Mouse (Mus musculus): Measurements from ENCODE around the gene Srgap1.

The Srgap1 gene

DNA sequence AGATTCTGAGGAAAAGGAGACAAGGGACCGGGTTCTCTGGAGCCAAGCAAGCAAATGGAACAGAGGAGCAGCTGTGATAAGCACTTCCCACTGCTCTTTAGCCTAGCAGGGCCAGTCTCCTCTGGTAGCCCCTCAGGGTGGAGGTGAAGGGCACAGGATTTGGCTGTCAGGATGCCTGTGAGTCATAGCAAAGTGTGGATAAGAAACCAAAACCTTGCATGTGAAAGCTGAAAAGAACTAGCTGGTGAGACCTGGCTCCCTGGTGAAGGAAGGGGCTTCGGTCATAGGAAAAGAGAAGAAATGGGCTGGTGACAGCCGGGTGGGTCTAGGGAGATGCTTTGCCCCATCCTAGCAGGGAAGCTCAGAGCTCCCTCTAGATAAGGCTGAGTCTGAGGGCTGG lies 30.5 kb downstream of the Srgap1 start:
- 94% methylated on average over 3 of the region's 3 CpGs for WGBS

DNA sequence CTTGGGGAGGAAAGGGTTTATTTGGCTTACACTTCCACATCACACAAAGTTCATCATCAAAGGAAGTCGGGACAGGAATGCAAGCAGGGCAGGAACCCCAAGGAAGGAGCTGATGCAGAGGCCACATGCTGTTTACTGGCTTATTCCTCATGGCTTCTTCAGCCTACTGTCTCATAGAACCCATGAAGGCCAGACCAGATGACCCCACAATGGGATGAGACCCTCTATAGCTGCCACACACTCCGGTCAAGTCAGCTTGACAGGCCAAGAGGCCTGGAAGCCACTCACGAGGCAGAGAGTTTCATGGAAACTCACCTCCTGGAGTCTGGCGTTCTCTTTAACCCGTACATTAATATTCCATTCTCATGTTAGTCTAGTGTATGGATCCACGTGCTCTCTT lies 34.8 kb downstream of the Srgap1 start:
- WGBS: 87% methylated on average over 6 of the region's 6 CpGs

DNA sequence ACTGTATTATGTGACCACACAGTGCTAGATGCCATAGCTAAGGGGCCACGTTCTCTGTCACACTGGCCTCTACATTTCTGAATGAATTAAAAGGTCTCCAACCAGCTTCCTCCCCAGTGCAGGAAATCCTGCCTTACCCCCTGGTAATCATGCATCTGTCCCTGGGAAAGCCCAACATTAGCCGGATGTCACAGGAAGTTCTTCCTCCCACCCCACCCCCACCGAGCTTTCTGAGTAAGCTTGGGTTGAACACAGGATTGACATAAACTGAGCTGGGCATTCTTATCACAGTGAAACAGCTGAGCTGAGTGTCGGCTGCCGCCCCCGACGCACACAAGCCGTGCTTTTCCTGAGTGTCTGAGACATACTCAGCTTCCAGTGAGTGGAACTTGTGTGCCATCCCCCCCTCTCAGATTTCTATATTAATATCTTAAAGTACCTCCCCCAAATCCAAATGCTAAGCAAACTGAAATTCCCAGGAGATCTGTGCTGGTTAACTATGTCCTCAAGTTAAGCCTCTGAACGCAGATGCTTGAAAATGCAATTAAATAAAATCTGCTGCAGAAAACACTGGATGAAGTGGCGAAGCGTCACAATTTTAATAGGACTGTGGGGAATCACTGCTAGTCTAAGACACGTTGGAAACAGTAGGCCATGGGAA lies 38.3 kb downstream of the Srgap1 start:
- WGBS: 31% methylated on average over 12 of the region's 12 CpGs

DNA sequence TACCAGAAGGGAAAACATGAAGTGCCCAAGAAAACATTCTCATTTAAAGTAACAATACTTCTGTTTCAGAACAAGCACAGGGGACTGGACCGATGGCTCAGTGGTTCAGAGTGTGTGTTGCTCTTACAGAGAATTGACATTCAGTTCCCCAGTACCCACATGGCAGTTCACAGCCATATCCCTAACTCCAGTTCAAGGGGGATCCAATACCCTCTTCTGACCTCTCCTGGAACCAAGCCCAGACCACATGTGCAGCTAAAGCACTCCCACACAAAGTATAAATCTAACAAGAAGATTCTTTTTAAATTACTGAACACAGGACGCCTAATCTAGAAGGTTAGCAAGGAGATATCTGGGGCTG lies 38.8 kb downstream of the Srgap1 start:
- 47% methylated on average over 2 of the region's 2 CpGs for WGBS

DNA sequence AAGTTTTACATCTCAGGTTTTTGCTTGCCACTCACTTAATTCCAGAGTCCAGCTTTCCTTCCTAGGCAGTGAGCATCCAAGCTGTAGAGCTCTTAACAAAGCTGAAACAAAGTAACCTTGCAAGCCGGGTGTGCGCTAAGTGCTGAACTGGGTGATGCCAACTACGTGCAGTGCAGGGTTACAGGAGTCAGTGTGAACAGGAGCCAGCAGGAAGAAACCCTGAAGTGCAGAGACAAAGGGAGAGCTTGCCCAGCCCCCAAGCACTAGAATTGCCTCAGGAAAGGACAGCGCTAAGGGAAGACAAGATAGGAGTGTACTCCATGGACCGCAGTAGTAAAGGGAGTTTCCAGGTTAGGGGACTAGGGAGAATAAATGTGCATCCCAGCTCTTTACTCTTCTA lies 40.5 kb downstream of the Srgap1 start:
- 60% methylated on average over 5 of the region's 5 CpGs for WGBS

DNA sequence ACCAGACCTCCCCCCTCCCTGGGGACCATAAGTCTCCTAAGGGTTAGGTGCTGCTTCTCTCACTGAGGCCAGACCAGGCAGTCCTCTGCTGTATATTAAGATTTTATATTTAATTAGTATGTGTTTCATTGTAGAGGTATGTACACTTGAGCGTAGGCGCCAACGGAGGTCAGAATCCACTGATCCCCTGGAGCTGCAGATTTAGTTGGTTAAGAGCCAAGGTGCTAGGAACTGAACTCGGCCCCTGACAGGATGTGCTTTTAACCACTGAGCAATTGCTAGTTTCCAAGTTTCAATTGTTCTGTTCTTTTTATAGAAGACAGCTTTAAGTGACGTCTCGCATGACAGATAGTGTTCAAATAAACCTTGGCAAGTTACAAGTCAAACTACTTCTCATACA lies 41.0 kb downstream of the Srgap1 start:
- WGBS: 70% methylated on average over 6 of the region's 6 CpGs

DNA sequence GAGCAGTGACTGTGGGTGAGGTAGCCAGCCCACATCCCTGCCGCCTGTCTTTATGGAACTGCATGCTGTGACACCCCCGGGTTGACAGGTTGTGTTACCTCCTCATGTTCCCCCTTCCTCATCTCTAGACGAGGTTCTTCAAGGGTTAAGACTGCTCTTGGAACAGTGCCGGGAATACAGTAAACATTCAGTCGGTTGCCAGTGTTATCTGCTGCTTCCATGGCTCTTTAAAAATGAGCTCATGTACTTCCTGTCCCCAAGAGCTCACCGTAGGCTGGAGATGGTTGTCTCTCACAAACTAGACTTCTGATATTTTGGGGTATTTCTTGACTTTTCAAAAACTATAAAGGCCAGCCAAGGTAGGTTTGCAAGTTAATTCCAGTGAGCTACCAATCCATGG lies 41.6 kb downstream of the Srgap1 start:
- 39% methylated on average over 6 of the region's 6 CpGs for WGBS

DNA sequence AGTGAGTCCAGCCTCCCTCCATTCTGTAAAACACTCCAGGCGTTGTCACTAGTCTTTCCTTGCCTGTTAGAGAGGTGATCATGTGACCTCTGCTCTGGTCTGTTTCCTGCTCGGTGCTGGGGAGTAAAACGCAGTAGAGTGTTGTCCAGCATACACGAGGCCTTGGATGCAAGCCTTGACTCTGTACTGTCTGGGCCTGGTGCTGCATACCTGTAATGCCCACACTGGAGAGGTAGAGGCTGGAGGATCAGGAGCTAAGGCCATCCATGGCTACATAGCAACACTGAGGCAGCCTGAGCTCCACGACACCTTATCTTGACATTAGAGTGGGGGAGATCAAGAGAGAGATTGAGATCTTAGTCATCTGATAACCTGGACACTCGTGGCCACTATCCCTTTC lies 44.2 kb downstream of the Srgap1 start:
- 79% methylated on average over 6 of the region's 6 CpGs for WGBS

DNA sequence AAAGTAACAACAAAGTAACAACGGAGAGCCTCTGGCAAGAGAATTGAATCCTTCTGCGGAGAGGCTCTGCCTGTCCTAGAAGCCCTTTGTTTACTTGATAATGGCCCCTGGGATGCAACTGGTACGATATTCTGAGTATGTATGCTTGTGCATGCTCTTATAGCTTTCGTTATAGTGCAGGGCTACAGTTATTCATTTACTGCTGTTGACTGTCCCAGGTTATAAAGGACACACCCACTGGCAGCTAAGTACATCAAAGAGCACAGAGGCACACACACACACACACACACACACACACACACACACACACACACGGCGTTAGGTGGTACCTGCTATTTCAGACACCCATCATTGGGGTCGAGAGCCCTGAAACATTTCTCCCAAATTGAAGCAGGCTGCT lies 48.3 kb downstream of the Srgap1 start:
- WGBS: 71% methylated on average over 7 of the region's 7 CpGs

DNA sequence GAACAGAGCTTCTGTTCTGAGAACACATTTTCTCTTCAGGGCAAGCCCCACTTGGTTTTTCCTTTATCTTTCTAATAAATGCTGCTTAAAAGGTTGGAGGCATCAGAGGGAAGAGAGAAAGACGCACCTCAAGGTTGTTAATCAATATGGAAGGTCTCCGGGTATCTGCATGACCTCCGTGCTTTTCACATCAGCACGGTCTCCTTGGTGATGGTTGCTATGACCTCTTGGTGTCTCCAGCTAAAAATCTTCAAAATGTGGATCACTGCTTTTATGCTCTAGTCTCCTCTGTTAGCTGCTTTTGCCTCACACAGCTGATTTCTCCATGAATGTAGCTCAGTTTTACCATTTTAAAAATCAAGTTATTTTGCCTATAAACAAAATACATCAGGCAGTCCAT lies 50.6 kb downstream of the Srgap1 start:
- 68% methylated on average over 4 of the region's 4 CpGs for WGBS

DNA sequence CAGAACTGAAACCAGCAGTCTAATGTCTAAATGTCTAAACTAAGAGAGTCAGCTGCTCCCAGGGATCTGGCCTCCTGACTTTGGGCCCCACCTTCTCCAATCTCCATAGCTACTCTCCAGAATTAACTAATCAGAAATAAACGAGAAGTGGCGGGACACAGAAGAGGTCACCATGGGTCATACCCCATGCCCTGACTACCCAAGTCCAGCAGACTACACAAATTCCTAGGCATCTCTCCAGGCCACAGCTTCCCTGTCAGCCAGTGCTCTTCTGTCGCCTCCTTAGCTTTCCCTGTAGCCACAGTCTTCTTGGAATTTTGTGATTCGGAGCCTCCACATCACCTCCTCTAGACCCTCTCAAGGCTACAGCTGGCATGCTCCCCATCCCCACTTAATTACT lies 51.7 kb downstream of the Srgap1 start:
- 68% methylated on average over 4 of the region's 4 CpGs for WGBS

DNA sequence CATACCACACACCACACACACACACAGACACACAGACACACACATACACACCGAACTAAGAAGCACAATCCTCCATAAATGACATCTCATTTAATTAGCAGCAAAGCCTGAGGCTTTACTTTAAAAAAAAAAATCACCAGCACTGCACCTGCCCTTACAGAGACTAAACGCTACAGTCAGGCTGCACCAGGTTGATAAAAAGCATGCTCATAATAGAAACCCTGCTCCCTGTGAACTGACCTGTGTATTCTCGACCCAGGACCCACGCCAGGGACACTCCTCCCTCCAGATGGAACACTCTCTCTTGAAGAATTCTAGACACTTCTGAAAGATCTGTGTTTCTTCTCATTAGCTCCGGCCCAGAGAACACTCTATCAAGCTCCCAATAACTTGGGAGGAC lies 52.5 kb downstream of the Srgap1 start:
- 69% methylated on average over 5 of the region's 5 CpGs for WGBS

DNA sequence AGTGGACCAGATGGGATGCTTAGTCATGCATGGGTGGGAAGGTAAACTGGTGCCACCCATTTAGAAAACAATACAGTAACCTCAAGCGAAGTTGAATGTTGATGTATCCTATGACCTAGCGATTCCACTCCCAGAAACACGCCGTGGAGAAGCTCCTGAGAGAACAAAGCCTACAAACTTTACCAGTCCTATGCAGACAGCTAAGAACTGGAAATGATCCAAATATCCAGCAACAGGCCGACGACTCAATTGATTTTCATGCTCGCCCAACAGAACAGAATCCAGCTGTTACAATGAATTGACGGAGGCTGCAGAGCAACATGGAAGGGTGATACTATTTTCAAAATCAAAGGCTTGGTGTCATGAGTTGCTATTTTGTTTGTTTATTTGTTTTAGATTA lies 54.5 kb downstream of the Srgap1 start:
- WGBS: 60% methylated on average over 8 of the region's 8 CpGs

DNA sequence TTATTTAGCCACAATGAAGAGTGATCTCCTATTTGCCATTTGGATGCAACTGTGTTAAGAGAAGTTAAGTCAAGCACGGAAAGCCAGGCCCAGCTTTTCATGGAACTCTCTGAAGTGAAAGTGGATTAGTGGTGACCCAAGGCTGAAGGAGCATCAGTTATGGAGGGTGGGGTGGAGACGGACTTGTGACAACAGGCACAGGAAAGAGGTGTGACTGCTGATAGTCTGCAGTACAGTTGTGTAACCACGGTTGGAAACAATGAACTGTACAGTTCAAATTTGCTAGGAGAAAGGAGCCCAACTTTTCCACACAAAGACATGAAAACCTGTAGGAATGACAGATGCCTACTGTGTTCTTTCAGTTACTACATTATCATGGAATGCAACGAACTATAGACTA lies 60.1 kb downstream of the Srgap1 start:
- 80% methylated on average over 4 of the region's 4 CpGs for WGBS

DNA sequence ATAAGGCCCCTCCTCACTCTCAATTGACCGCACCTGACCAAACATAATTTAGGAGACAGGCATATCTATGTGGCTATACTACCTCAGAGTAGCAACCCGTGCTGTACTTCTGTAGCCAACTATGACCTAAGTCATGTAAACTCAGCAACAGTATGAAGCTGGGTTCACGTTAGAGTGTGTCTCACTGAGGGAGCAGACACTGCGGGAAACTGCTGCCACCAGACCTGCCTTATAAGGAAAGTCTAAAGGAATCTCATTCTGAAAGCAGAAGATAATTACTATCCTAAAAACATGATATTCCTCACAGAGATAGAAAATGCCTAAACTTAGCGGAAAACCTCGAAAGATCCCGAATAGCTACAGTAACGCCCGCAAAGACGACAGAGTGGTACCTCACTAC lies 62.2 kb downstream of the Srgap1 start:
- WGBS: 63% methylated on average over 10 of the region's 10 CpGs

DNA sequence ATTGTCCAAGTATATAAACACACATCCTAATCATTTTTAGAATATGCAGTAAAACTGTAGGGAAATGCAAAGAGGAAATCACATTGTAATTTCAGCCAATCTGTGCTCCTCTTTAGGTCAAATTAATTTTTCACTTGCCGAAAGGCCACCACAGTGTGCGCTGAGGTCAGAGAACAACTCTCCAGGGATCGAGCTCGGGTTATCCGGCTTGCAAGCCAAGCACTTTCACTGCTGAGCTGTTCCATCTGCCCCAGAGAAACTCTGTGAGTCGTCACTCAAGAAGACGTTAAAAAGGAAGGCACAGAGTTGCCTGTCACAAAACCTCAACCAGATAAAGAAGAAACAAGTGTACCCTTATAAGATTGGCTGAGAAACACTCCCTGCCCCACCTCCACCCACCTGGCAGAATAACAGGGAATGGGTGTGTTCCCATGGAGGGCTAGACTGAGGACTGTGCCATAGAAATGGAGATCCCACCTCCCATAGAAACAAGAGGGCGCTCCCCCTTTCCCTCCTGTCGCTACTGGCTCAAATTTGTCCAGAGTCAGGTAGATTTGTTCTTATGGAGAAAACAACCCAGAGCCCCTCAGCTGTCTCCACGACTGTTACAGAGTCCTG lies 63.0 kb downstream of the Srgap1 start:
- WGBS: 81% methylated on average over 10 of the region's 10 CpGs

DNA sequence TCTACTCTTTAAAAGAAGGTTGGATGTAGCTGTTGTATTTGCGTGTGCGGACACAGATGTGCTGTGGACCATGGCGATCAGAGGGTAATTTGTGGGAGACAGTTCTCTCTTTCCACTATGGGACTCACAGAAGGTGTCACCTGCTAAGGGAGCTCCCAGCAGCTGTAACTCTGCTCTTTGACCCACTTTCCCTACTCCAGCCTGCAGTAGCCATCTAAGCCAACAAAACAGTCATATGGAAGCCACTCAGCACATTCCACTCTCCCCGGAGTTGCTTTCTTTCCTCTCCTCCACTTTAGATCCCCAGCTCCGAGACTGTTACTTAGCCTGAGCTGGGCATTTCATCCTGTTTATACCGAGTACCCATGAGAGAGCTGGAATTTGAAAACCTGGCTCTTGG lies 71.8 kb downstream of the Srgap1 start:
- 81% methylated on average over 6 of the region's 6 CpGs for WGBS

DNA sequence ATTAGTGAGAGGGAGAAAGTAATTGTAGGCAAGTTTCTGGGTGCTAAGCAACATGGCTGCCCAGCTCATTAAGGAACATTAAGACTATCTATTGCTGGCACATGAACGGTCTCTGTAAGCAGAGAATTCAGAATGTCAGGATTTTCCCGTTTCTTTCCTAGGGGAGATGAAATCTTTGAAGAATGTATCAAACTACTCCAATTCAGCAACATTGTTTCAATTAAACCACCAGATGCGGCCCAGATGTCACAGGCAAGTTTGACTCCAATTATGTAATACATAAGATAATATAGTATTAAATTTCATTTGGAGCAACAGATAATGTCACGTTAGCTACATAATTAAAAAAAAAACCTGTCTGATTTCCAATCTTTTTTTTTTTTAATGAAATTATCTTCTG lies 72.5 kb downstream of the Srgap1 start:
- WGBS: 87% methylated on average over 4 of the region's 4 CpGs

DNA sequence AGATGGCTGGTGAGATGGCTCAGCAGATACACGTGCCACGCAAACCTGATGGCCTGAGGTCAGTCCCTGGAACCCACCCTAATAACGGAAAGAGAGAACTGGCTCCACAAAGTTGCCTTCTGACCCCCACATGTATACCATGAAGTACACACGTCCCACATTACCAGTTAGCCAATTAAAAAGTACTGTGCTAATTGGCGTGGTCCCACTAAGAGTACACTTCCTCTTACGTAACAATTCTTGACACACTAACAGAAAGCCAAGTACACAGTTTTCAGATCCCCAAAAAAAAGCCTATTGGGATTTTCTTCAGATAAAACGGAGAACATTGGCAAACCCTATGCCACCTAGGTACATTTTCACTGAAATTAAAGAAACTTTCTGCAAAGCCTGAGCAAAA lies 73.8 kb downstream of the Srgap1 start:
- 93% methylated on average over 7 of the region's 7 CpGs for WGBS

DNA sequence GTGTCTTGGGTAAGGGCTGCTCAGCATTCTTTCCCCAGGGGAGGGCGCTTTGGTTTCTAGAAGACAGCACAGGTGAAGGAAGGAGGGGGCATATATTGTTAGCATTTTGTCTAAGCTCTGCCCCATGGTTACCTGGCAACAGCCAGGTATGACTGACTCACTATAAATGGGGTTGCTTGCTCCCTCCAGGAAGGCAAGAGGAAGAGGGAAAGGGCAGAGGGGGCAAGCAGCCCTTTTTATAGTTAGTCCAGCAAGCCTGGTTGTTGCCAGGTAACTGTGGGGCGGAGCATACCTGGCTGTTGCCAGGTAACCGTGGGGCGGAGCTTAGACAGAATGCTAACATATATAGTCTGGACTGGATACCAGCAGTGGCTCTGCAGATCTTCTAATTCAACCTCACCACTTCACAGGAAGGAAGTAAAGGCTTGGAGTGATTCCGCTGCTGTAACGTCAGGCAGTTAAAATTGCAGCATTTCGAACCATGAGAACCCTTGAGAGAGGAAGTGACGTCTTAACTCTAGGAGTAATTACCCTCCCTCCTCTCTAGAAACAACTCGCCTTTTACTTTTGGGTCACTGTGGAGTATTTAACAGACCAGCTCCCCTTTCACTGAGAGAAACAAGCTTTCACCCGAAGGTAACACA lies 74.7 kb downstream of the Srgap1 start:
- WGBS: 88% methylated on average over 10 of the region's 10 CpGs

DNA sequence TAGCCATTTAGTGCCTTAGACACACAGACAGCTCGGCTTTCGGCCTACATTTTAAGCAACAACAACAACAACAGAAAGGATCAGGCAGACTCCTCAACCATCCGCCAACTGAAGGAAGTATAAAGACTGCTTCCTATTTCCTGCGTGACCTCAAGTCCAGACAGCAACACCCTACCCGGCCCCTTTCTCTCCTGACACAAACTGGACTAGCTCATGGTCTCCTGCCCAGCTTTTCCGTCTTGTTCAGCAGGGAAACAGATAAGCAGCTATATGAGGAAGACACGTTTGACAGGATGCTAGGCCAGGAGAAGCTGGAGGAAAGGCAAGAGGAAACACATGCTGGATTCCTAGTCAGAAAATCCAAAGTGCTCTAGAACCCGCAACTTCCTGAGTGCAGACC lies 75.5 kb downstream of the Srgap1 start:
- 68% methylated on average over 8 of the region's 8 CpGs for WGBS

DNA sequence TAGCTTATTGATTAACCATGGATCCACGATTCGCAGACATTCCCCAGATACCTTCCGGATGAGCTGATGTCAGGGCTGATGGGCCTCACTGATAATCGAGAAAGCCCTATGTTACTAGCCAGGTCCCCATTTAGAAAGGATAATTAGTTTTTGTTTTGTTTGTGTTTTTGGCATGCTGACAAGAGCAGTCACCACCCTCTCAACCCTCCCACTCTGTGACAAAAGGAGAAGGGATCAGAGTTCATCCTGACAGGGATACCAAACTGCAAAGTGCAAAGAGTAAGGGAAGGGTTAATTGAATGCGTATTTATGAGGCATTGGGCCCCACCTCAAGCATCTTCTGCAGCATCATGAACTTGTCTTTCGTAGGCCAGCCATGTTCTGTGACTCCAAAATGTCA lies 76.2 kb downstream of the Srgap1 start:
- WGBS: 84% methylated on average over 6 of the region's 6 CpGs

DNA sequence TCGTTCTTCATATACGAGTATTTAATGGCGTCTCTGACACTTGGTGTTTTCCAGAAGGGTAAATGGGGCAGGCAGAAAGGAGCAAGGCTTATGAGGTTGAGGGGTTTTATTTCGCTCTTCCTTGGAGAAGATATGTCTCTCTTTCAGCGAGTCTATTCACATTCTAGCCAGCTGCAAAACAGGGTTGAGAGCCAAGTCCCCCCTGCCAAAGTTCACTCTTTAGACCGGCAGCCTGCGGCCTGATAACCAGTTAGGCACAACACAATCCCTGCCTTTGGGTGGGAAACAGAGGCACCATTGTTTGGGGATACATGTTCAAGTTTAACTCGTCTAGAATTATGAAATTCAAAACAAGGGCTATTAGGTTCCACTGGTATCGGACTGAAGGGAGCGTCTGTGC lies 83.0 kb downstream of the Srgap1 start:
- 77% methylated on average over 10 of the region's 10 CpGs for WGBS

DNA sequence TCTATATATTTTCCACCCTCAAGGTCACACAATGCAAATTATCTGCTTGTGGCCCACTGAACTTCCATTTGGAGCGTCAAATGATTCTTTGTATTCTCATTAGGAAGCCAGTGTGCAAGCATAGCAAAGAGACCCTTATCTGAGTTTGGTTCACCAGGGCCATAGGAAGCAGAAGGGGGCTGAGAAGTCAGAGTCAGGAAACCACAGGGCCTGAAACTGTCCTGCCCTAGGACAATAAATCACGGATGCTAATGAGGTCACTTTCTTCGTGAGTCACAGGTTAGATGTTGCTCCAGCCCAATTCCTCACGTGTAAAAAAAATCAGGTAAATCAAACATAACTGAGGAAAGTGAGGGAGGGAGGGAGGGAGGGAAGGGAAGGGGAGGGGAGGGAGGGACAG lies 85.1 kb downstream of the Srgap1 start:
- WGBS: 82% methylated on average over 4 of the region's 4 CpGs
